Mouse (Mus musculus): ENCODE measurements around the gene Ank2.

DNA sequence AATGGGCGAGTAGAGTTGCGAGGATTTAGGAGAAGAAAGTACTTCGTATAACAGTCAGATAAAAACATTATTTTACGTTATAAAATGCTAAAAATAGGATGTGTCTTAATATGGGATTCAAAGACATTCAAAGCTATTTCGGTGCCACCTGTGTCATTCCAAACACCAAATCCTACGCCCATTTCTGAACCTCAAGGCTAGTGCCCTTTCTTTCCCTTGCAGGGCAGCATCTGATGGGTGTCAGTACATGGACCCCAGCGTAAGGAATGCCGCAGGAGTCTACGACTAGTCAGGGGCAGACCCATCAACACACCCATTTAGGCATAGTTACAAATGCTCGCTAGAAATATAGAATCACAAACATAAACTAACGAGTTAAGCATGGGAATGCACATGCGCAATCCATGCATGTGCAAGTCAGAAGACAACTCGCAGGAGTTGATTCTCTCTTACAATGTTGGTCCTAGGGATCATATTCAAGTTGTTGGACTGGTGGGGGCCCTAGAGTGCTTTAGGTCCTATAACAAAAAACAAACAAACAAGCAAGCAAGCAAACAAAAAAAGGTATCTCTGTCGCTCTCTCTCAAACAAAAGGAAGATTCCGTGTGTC, 240.6 kb downstream of the Ank2 start:
- no peak for TF ChIP-seq CTCF (IDR thresholded peaks at IDR 0.05; ENCODE audit: low read depth, low read length)
- TF ChIP-seq POLR2A (IDR thresholded peaks at IDR 0.05; ENCODE audit: borderline replicate concordance, low read depth, low read length), result no peak
